Mouse (Mus musculus) kidney, adult 11 months (tissue): ENCODE data around the gene Trpt1.

Experiments used
- DNase-seq: peaks from one replicate; pipeline ENCODE4 v3.0.0; 2022

Trpt1 gene

GRCm38 (mm10) chr19:6996006-6996405 lies at the start of gene Trpt1, which contains the start of gene Nudt22:
Trpt1 (plus strand) TSS chr19:6996131.
Nudt22 (minus strand) TSS chr19:6996117.
- peak; percentile 95 for DNase-seq

GRCm38 (mm10) chr19:6947742-6948141 lies 48.2 kb upstream of the Trpt1 start:
- DNase-seq: no peak

GRCm38 (mm10) chr19:6948186-6948585 lies 47.7 kb upstream of the Trpt1 start:
- no peak for DNase-seq

- DNase-seq: no peak
Observed at GRCm38 (mm10) chr19:6949532-6949931, 46.4 kb upstream of the Trpt1 start.

- no peak for DNase-seq
Observed at GRCm38 (mm10) chr19:6949951-6950350, 46.0 kb upstream of the Trpt1 start.

- DNase-seq: peak; percentile 71
Observed at GRCm38 (mm10) chr19:6950613-6951153, 45.2 kb upstream of the Trpt1 start.

- peak; percentile 98 for DNase-seq
Observed at GRCm38 (mm10) chr19:6951381-6951968, 44.5 kb upstream of the Trpt1 start.

- DNase-seq: peak; percentile 92
Observed at GRCm38 (mm10) chr19:6951994-6952711, 43.8 kb upstream of the Trpt1 start.

GRCm38 (mm10) chr19:6952712-6953037 lies 43.3 kb upstream of the Trpt1 start:
- peak; percentile 74 for DNase-seq

- DNase-seq: peak; percentile 65
Observed at GRCm38 (mm10) chr19:6954046-6954445, 41.9 kb upstream of the Trpt1 start.

GRCm38 (mm10) chr19:6955424-6955823 lies 40.5 kb upstream of the Trpt1 start:
- no peak for DNase-seq

GRCm38 (mm10) chr19:6956461-6956860 lies 39.5 kb upstream of the Trpt1 start:
- DNase-seq: no peak

- DNase-seq: no peak
Observed at GRCm38 (mm10) chr19:6968491-6969271, 27.2 kb upstream of the Trpt1 start.

GRCm38 (mm10) chr19:6969291-6969664 lies 26.7 kb upstream of the Trpt1 start:
- no peak for DNase-seq

- DNase-seq: peak; percentile 67
Observed at GRCm38 (mm10) chr19:6969665-6970381, 26.1 kb upstream of the Trpt1 start.

GRCm38 (mm10) chr19:6970460-6971085 lies 25.4 kb upstream of the Trpt1 start:
- DNase-seq: peak; percentile 57

GRCm38 (mm10) chr19:6971644-6972043 lies 24.3 kb upstream of the Trpt1 start:
- DNase-seq: no peak

GRCm38 (mm10) chr19:6972247-6972917 lies 23.5 kb upstream of the Trpt1 start:
- no peak for DNase-seq

- no peak for DNase-seq
Observed at GRCm38 (mm10) chr19:6973581-6974190, 22.2 kb upstream of the Trpt1 start.

- peak; percentile 71 for DNase-seq
Observed at GRCm38 (mm10) chr19:6974211-6975205, 21.4 kb upstream of the Trpt1 start, which contains the start of gene Ppp1r14b. Ppp1r14b (plus strand) TSS chr19:6974968.
